Mouse (Mus musculus): Measurements from ENCODE around the gene Fam110a. TPM values are rescaled to one million over a fixed set of nuclear protein-coding genes. Genes with fewer than 3 reads are reported as not detected.

Fam110a gene
- polyA plus RNA-seq, 1 experiment from 2014 or later: 36.3 TPM

DNA sequence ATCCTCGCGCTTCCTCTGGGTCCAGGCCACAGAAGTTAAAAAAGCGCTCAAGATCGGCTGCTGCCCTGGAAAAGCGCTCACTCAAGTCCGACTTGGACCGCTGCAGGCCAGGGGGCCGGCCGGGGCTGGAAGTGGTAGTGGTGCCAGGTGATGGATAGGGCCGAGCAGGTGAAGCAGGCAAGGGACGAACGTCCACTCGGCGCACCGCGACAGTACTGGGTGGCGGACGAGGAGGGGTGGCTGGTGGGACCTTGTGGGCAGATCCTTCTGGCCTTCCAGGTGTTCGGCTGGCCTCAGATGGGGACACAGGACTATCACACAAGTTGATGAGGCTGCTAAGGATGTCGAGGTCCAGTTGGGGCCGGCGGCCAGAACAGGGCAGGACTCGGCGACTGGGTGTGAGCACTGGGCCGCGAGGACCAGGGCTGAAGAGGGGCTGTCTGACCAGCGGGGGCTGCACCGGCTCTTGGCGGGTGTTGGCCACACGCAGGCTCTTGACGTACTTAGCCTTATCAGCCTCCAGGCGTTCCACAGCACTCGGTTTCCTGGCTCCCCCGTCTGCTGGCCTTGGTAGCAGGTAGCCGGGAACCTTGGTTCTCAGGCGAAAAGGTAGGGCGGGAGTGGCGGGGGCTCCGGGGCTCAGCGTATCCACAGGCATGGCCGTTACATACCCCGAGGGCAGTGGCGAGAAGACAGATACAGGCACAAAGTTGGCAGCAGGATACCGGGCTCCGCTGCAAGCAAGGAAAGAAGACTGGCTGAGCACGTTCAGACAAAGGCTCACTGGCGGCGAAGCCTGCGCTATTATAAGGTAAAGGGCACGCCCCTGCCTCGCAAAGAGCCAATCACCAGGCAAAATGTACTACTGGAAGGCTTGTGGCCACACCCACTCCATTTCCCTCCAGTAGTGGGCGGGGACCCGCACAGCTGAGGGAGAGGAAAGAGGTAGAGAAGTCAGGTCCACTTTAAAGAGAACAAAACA lies 9.5 kb downstream of the Fam110a start:
- Histone ChIP-seq H3K36me3 (ENCODE audit: insufficient read depth, low read length) (0 out of 2 replicates have a peak, but pooled peaks cover 3% of the 10 kb centered on the region), H3K27ac (ENCODE audit: low read length) (peak overlapping the region; percentile 78), H3K9me3 (ENCODE audit: low read length) (no peaks in the 10 kb centered on the region), H3K9ac (replicated peaks; ENCODE audit: low read depth) (no peak overlapping the region), H3K4me1 (ENCODE audit: insufficient read depth, low read depth, low read length) (peaks cover 40% of the 10 kb centered on the region), H3K4me3 (ENCODE audit: low read depth, low read length) (0 out of 2 replicates have a peak overlapping the region, but pooled peaks have one; percentile 10), H3K4me2 (replicated peaks; ENCODE audit: low read depth, low read length) (peak overlapping the region; percentile 56), H3K27me3 (replicated peaks; ENCODE audit: insufficient read depth, low read length) (no peaks in the 10 kb centered on the region)
- 40% methylated on average over 49 of the region's 53 CpGs for WGBS
- DNase-seq (ENCODE audit: low spot score) (peak; percentile 97), ATAC-seq (peak; percentile 86)
- TF ChIP-seq EP300 (IDR thresholded peaks at IDR 0.05) (no peak), CTCF (IDR thresholded peaks at IDR 0.05) (no peak)

DNA sequence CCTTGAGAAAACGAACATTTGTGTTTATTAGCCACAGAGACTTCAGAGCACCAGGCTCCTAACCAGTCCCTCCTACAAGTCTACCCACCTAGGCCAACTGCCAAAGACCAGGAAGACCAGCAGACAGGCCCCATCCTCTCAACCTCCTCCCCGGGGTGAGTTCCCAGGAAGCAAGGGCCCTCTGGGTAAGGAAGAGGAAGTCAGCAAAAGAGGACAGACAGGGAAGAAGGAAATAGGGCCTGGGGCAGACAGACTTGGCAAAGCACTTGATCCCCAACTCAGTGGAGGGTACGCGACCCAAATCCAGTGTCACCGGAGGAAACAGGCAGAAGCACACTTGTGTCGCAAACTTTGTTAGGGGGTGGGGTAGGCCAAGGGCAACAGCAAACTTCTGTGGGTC lies 10.6 kb downstream of the Fam110a start:
- TF ChIP-seq EP300 (IDR thresholded peaks at IDR 0.05): no peak
- no peak for TF ChIP-seq CTCF (IDR thresholded peaks at IDR 0.05)
- H3K9me3 ChIP-seq (ENCODE audit: low read length): no peaks in the 10 kb centered on the region
- DNase-seq (ENCODE audit: low spot score): no peak
- H3K27ac ChIP-seq (ENCODE audit: low read length): no peak overlapping the region
- peaks cover 37% of the 10 kb centered on the region for H3K4me1 ChIP-seq (ENCODE audit: insufficient read depth, low read depth, low read length)
- H3K27me3 ChIP-seq (replicated peaks; ENCODE audit: insufficient read depth, low read length): no peaks in the 10 kb centered on the region
- WGBS: 75% methylated on average over 6 of the region's 6 CpGs
- H3K9ac ChIP-seq (replicated peaks; ENCODE audit: low read depth): no peak overlapping the region
- H3K36me3 ChIP-seq (ENCODE audit: insufficient read depth, low read length): 0 out of 2 replicates have a peak, but pooled peaks cover 5% of the 10 kb centered on the region
- H3K4me3 ChIP-seq (ENCODE audit: low read depth, low read length): no peak overlapping the region
- ATAC-seq: no peak
- H3K4me2 ChIP-seq (replicated peaks; ENCODE audit: low read depth, low read length): no peak overlapping the region

DNA sequence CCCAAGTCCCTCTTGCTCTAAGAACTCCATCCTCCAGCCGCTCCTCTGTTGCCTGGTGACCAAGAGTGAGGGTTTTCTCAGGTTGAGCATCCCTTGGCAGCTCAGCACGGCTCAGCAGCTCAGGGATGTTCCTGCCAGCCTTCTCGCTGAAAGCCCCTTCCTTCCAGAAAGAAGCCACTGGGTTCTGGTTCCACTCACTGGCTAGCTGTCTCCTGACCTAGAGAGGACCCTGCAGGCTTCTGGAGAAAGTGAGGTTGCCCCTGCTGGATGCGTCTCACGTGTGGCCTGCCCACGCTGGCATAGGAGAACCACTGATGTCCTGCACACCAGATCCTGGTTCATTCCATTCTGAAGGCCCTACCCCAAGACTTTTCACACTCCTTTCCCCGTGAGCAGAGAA lies 11.0 kb downstream of the Fam110a start:
- Histone ChIP-seq H3K27me3 (replicated peaks; ENCODE audit: insufficient read depth, low read length) (no peaks in the 10 kb centered on the region), H3K4me3 (ENCODE audit: low read depth, low read length) (no peak overlapping the region), H3K9me3 (ENCODE audit: low read length) (no peaks in the 10 kb centered on the region), H3K36me3 (ENCODE audit: insufficient read depth, low read length) (0 out of 2 replicates have a peak, but pooled peaks cover 7% of the 10 kb centered on the region), H3K4me2 (replicated peaks; ENCODE audit: low read depth, low read length) (no peak overlapping the region), H3K4me1 (ENCODE audit: insufficient read depth, low read depth, low read length) (peaks cover 37% of the 10 kb centered on the region), H3K9ac (replicated peaks; ENCODE audit: low read depth) (no peak overlapping the region), H3K27ac (ENCODE audit: low read length) (no peak overlapping the region)
- TF ChIP-seq CTCF (IDR thresholded peaks at IDR 0.05): no peak
- TF ChIP-seq EP300 (IDR thresholded peaks at IDR 0.05): no peak
- DNase-seq (ENCODE audit: low spot score) (no peak), ATAC-seq (no peak)
- 89% methylated on average over 7 of the region's 7 CpGs for WGBS

DNA sequence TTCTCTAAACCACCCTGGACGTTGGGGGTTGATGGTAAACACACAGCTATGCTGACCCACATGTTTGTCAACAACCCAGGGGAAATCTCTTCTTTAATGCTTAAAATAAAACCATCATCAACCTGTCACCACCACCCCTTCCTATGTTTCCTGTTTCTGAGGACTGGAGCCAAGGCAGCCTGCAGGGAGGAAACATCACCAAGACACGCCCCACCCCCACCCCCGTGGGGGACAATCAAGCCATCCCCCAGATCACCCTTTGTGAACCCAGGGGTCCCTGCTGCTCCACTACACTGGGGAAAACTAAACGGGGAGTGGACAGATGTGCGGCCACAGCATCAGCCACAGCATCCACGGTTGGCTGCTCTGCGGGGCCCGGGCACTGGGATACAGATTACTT lies 11.6 kb downstream of the Fam110a start:
- Histone ChIP-seq H3K4me3 (ENCODE audit: low read depth, low read length) (no peak overlapping the region), H3K27ac (ENCODE audit: low read length) (no peak overlapping the region), H3K36me3 (ENCODE audit: insufficient read depth, low read length) (0 out of 2 replicates have a peak, but pooled peaks cover 7% of the 10 kb centered on the region), H3K9me3 (ENCODE audit: low read length) (no peaks in the 10 kb centered on the region), H3K9ac (replicated peaks; ENCODE audit: low read depth) (no peak overlapping the region), H3K27me3 (replicated peaks; ENCODE audit: insufficient read depth, low read length) (no peaks in the 10 kb centered on the region), H3K4me1 (ENCODE audit: insufficient read depth, low read depth, low read length) (peaks cover 32% of the 10 kb centered on the region), H3K4me2 (replicated peaks; ENCODE audit: low read depth, low read length) (no peak overlapping the region)
- DNase-seq (ENCODE audit: low spot score): no peak
- no peak for ATAC-seq
- TF ChIP-seq EP300 (IDR thresholded peaks at IDR 0.05): no peak
- no peak for TF ChIP-seq CTCF (IDR thresholded peaks at IDR 0.05)
- 84% methylated on average over 8 of the region's 8 CpGs for WGBS

DNA sequence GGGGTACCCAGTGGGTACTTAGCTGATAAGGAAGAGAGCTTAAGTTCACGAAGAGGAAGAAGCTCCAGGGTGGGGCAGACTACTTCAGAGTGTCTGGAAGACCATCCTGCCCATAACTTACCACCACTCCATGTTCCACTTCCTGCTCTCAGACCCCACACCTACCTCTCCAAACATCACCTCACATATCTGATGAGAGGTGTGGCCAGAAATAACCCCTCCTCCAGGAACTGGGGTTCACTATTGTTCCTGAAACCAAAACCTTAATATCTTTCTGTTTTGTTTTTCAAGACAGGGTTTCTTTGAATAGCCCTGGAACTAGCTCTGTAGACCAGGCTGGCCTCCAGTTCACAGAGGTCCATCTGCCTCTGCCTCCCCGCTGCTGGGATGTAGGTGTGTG lies 12.2 kb downstream of the Fam110a start:
- WGBS: 59% methylated on average over 2 of the region's 2 CpGs
- no peak overlapping the region for H3K27ac ChIP-seq (ENCODE audit: low read length)
- TF ChIP-seq CTCF (IDR thresholded peaks at IDR 0.05) (no peak), EP300 (IDR thresholded peaks at IDR 0.05) (no peak)
- no peak overlapping the region for H3K4me3 ChIP-seq (ENCODE audit: low read depth, low read length)
- DNase-seq (ENCODE audit: low spot score) (no peak), ATAC-seq (no peak)
- 0 out of 2 replicates have a peak, but pooled peaks cover 7% of the 10 kb centered on the region for H3K36me3 ChIP-seq (ENCODE audit: insufficient read depth, low read length)
- H3K4me2 ChIP-seq (replicated peaks; ENCODE audit: low read depth, low read length): no peak overlapping the region
- H3K4me1 ChIP-seq (ENCODE audit: insufficient read depth, low read depth, low read length): peaks cover 30% of the 10 kb centered on the region
- H3K9ac ChIP-seq (replicated peaks; ENCODE audit: low read depth): no peak overlapping the region
- H3K9me3 ChIP-seq (ENCODE audit: low read length): no peaks in the 10 kb centered on the region
- no peaks in the 10 kb centered on the region for H3K27me3 ChIP-seq (replicated peaks; ENCODE audit: insufficient read depth, low read length)

DNA sequence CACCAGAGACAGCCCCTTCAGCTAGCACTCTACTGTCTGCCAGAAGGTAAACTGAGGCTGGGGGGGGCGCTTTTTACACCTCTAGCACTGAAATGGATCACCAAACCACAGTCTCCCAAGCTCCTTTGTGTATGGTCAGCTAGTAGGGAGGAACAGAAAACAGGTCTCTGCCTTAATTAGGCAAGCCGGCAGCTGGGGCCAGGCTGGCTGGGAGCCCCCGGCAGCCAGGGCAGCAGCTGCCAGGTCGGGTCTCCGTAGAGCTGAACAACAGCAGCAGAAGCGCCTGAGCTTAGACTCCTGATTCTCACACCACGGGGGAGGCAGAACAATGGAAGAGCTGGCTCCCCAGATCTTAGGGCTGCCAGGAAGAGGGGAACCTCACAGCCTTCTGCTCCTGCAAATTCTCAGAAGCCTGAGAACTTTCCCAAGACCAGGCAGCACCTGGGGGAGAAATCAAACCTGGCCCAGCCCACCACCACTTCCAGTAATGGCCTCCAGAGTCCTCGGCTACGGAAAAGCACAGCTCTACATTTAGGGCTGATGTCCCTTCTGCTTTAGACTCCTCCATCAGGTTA lies 12.8 kb downstream of the Fam110a start:
- Histone ChIP-seq H3K27ac (ENCODE audit: low read length) (no peak overlapping the region), H3K4me3 (ENCODE audit: low read depth, low read length) (no peak overlapping the region), H3K4me2 (replicated peaks; ENCODE audit: low read depth, low read length) (no peak overlapping the region), H3K9ac (replicated peaks; ENCODE audit: low read depth) (no peak overlapping the region), H3K4me1 (ENCODE audit: insufficient read depth, low read depth, low read length) (peaks cover 31% of the 10 kb centered on the region), H3K36me3 (ENCODE audit: insufficient read depth, low read length) (0 out of 2 replicates have a peak, but pooled peaks cover 7% of the 10 kb centered on the region), H3K27me3 (replicated peaks; ENCODE audit: insufficient read depth, low read length) (no peaks in the 10 kb centered on the region), H3K9me3 (ENCODE audit: low read length) (no peaks in the 10 kb centered on the region)
- 54% methylated on average over 9 of the region's 9 CpGs for WGBS
- TF ChIP-seq CTCF (IDR thresholded peaks at IDR 0.05): no peak
- TF ChIP-seq EP300 (IDR thresholded peaks at IDR 0.05): no peak
- no peak for DNase-seq (ENCODE audit: low spot score)
- no peak for ATAC-seq
